In the genomic region with DNA sequence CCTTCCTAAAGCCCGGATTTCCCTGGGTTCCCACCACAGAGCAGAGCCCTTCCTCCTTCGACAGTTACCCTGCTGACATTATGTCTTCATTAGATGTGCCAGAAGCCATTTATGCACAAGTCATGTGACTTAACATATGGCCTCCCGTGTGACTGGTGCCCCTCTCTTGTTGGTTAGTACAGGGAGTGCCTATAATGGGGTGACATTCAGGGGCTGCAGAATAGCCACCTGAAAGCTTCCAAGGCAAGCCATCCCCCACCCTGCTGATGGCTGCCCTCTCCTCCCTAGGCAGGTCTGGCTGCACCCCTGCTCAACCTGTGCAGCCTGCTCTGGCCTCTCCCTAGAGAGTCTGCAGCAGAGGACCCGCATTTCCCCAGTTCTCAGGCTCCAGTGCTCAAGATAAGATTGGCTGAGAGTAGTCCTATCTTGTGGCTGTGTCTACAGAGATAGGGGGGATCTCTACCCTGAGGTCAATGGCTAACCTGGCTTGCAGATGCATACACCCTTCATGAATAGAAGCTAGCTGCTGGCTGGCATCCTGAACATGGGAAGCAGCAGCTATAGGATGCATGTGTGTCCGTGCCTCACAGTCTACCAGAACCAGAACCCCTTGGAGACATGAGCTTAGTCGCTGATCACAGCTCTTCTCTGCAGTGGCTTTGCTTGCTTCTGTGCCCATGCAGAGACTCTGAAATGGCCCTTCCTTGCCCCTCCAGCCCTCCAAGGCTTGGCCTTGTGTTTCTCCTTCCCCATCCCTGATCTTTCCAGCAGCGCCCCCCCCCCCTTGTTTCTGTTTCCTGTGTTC, we compare ENCODE assay signal across 8 mouse cellular contexts. TPM values are rescaled to one million over a fixed set of nuclear protein-coding genes. Genes with fewer than 3 reads are reported as not detected.
DNase-seq lines count a peak whose midpoint lies in the region; ATAC-seq and TF ChIP-seq lines count a peak whose summit lies in the region.

No protein-coding gene starts in this region.

- peak overlapping the region; percentile 99 for H3K4me3 ChIP-seq in gastrocnemius, adult 2 months
- no peak overlapping the region for H3K4me3 ChIP-seq in CH12.LX (replicated peaks in 1 of 3; ENCODE audit: low read depth in 2 of 3, low read length in 2 of 3, poor library complexity in 1 of 3)
- peak overlapping the region; percentile 53 for H3K4me3 ChIP-seq in forebrain, embryonic 15.5 days
- H3K4me3 ChIP-seq in liver, embryonic 16.5 days (ENCODE audit: low read depth, low read length), result no peak overlapping the region; the same call in 1 of the 2 replicates

- H3K9me3 ChIP-seq in CH12.LX (replicated peaks; ENCODE audit: low read length), result no peaks in the 10 kb centered on the region
- H3K9me3 ChIP-seq in forebrain, embryonic 15.5 days, result no peaks in the 10 kb centered on the region
- no peaks in the 10 kb centered on the region for H3K9me3 ChIP-seq in liver, embryonic 16.5 days (replicated peaks; ENCODE audit: control insufficient read depth, low read length)

- no peak overlapping the region for H3K4me2 ChIP-seq in CH12.LX (ENCODE audit: insufficient read depth, low read depth, poor library complexity, severe bottlenecking)
- H3K4me2 ChIP-seq in forebrain, embryonic 15.5 days (replicated peaks), result peak overlapping the region; percentile 88
- peak overlapping the region; percentile 62; the same call in 1 of the 2 replicates for H3K4me2 ChIP-seq in liver, embryonic 16.5 days (ENCODE audit: low read depth, low read length)

- H3K4me1 ChIP-seq in CH12.LX (ENCODE audit: control insufficient read depth in 1 of 2, insufficient read depth in 2 of 2), result peaks cover 0 to 12% of the 10 kb centered on the region in 2 experiments; a peak in 3 of 4 replicates
- H3K4me1 ChIP-seq in forebrain, embryonic 15.5 days, result peaks cover 31% of the 10 kb centered on the region
- H3K4me1 ChIP-seq in liver, embryonic 16.5 days (ENCODE audit: control insufficient read depth, low read depth, low read length), result peaks cover 17% of the 10 kb centered on the region

- H3K9ac ChIP-seq in CH12.LX (ENCODE audit: insufficient read depth, low read depth), result no peak overlapping the region
- no peak overlapping the region for H3K9ac ChIP-seq in forebrain, embryonic 15.5 days (replicated peaks)
- H3K9ac ChIP-seq in liver, embryonic 16.5 days (ENCODE audit: low read depth, low read length), result no peak overlapping the region

- peak overlapping the region; percentile 98 for H3K27ac ChIP-seq in gastrocnemius, adult 2 months
- H3K27ac ChIP-seq in CH12.LX (ENCODE audit: insufficient read depth, low read depth), result no peak overlapping the region
- H3K27ac ChIP-seq in forebrain, embryonic 15.5 days (replicated peaks), result no peak overlapping the region
- no peak overlapping the region for H3K27ac ChIP-seq in liver, embryonic 16.5 days (ENCODE audit: low read length)

- ATAC-seq in forebrain, embryonic 15.5 days (replicated peaks), result no peak
- ATAC-seq in liver, embryonic 16.5 days (ENCODE audit: low read depth), result no peak

- no peak for TF ChIP-seq CTCF in gastrocnemius, adult 2 months (IDR thresholded peaks at IDR 0.05)
- TF ChIP-seq CTCF in CH12.LX (conservative IDR thresholded peaks at IDR 0.05 in 1 of 2, IDR thresholded peaks at IDR 0.05 in 1 of 2; ENCODE audit: low read depth in 2 of 2, low read length in 2 of 2), result no peak

- no peak for TF ChIP-seq EP300 in CH12.LX (IDR thresholded peaks at IDR 0.05; ENCODE audit: low read length)

- intact Hi-C loops in gastrocnemius, adult 2 months (cut with DNase I), result loop anchor here (5.0 kb wide), 1 partner anchor 138 kb away; the partner anchor contains the start of gene Inpp5a
- intact Hi-C loops in gastrocnemius, postnatal 36 days (cut with DNase I), result no loop called here

- H3K79me2 ChIP-seq in CH12.LX (replicated peaks; ENCODE audit: control insufficient read depth, extremely low read depth, insufficient read depth, poor library complexity, severe bottlenecking), result no peaks in the 10 kb centered on the region

- no peaks in the 10 kb centered on the region for H3K36me3 ChIP-seq in CH12.LX (replicated peaks in 1 of 2; ENCODE audit: control insufficient read depth in 1 of 2, insufficient read depth in 1 of 2, low read length in 1 of 2)
- H3K36me3 ChIP-seq in forebrain, embryonic 15.5 days, result no peaks in the 10 kb centered on the region
- no peaks in the 10 kb centered on the region for H3K36me3 ChIP-seq in liver, embryonic 16.5 days (ENCODE audit: control insufficient read depth, insufficient read depth)

- dilution Hi-C loops in CH12.LX (cut with MboI; ENCODE audit: extremely low pct_ligation_motif_present, extremely low pct_unique_long_range_greater_than_20kb, low sequenced_read_pairs), result no loop called here

- 41% methylated on average over 7 of the region's 7 CpGs for WGBS in forebrain, embryonic 15.5 days
- WGBS in liver, embryonic 16.5 days (ENCODE audit: insufficient replicate concordance), result 25% methylated on average over 7 of the region's 7 CpGs

- no peak for TF ChIP-seq POLR2A in CH12.LX (IDR thresholded peaks at IDR 0.05; ENCODE audit: low read depth, low read length)

- in situ Hi-C loops in CH12.LX (cut with MboI; ENCODE audit: low pct_ligation_motif_present, low pct_unique_long_range_greater_than_20kb, low sequenced_read_pairs), result no loop called here

- TF ChIP-seq RAD21 in CH12.LX (IDR thresholded peaks at IDR 0.05; ENCODE audit: low read depth, low read length), result no peak

- DNase-seq in gastrocnemius, adult 2 months, result no peak
- no peak for DNase-seq in gastrocnemius, postnatal 36 days
- DNase-seq in CH12.LX (ENCODE audit: extremely low read depth), result no peak
- DNase-seq in urinary bladder, postnatal 10 days (ENCODE audit: low spot score), result no peak
- DNase-seq in layer of hippocampus, postnatal 14 days (ENCODE audit: low spot score in 2 of 2), result no peak
- DNase-seq in urinary bladder, postnatal 14 days (ENCODE audit: low spot score), result no peak

- peaks cover 97% of the 10 kb centered on the region for H3K27me3 ChIP-seq in CH12.LX (replicated peaks)
- peaks cover 7% of the 10 kb centered on the region; the same call in 1 of the 2 replicates for H3K27me3 ChIP-seq in forebrain, embryonic 15.5 days
- H3K27me3 ChIP-seq in liver, embryonic 16.5 days (ENCODE audit: control insufficient read depth, insufficient read depth, low read depth, low read length), result peaks cover 21% of the 10 kb centered on the region

TF ChIP-seq in CH12.LX, 34 proteins besides CTCF, POLR2A, EP300 and RAD21:
- TF ChIP-seq ZC3H11A (IDR thresholded peaks at IDR 0.05; ENCODE audit: low read depth, low read length) (no peak), BHLHE40 (IDR thresholded peaks at IDR 0.05; ENCODE audit: low read depth, low read length) (0 out of 2 replicates have a peak, but pooled peaks have one; percentile 23)

RNA-seq across cellular contexts. Expression of gene Pwwp2b, which starts 1.3 kb away (rescaled TPM):
- total RNA-seq in gastrocnemius, adult 2 months (2021), result 1 to 10 TPM; 3.0 to 7.4 TPM
- 1 to 10 TPM; 2.5 to 3.1 TPM for total RNA-seq in gastrocnemius, postnatal 36 days (2021)
- total RNA-seq in CH12.LX (2012; rRNA removed) (0.08 TPM in 1 of 2 replicates, not detected in the other), CH12.LX (2014; rRNA removed) (not detected in 2 replicates)
- not detected in 2 replicates for polyA plus RNA-seq in CH12.LX (2012; ENCODE audit: insufficient read length, low read depth)
- 5.1 and 5.9 TPM in 2 replicates for polyA plus RNA-seq in forebrain, embryonic 15.5 days (2015; fragmentation: Nextera tagmentation; extraction: Ambion mirVana)
- polyA plus RNA-seq in liver, embryonic 16.5 days (2015; fragmentation: Nextera tagmentation; extraction: Ambion mirVana), result 1.1 and 1.3 TPM in 2 replicates
- total RNA-seq in layer of hippocampus, postnatal 14 days (2021), result 10 to 100 TPM; 27.6 to 30.4 TPM

RNA-seq across cellular contexts. Expression of gene Stk32c, which starts 36.5 kb away (rescaled TPM):
- total RNA-seq in gastrocnemius, adult 2 months (2021), result under 1 TPM in 1 of 2 experiments, not detected in 1; 0.73 TPM
- total RNA-seq in gastrocnemius, postnatal 36 days (2021), result under 1 TPM; 0.10 to 0.38 TPM
- not detected in 2 replicates for total RNA-seq in CH12.LX (2012; rRNA removed)
- total RNA-seq in CH12.LX (2014; rRNA removed), result not detected in 2 replicates
- polyA plus RNA-seq in CH12.LX (2012; ENCODE audit: insufficient read length, low read depth), result not detected in 2 replicates
- 0.93 and 0.98 TPM in 2 replicates for polyA plus RNA-seq in forebrain, embryonic 15.5 days (2015; fragmentation: Nextera tagmentation; extraction: Ambion mirVana)
- not detected in 2 replicates for polyA plus RNA-seq in liver, embryonic 16.5 days (2015; fragmentation: Nextera tagmentation; extraction: Ambion mirVana)
- total RNA-seq in layer of hippocampus, postnatal 14 days (2021), result 10 to 100 TPM; 57.3 to 60.2 TPM

RNA-seq across cellular contexts. Expression of gene Lrrc27, which starts 36.8 kb away (rescaled TPM):
- total RNA-seq in gastrocnemius, adult 2 months (2021), result 1 to 10 TPM; 1.6 to 4.0 TPM
- 1 to 10 TPM; 2.5 to 3.6 TPM for total RNA-seq in gastrocnemius, postnatal 36 days (2021)
- total RNA-seq in CH12.LX (2012; rRNA removed) (0.21 TPM in 1 of 2 replicates, not detected in the other), CH12.LX (2014; rRNA removed) (not detected in 2 replicates)
- not detected in 2 replicates for polyA plus RNA-seq in CH12.LX (2012; ENCODE audit: insufficient read length, low read depth)
- polyA plus RNA-seq in forebrain, embryonic 15.5 days (2015; fragmentation: Nextera tagmentation; extraction: Ambion mirVana), result 2.8 and 4.7 TPM in 2 replicates
- polyA plus RNA-seq in liver, embryonic 16.5 days (2015; fragmentation: Nextera tagmentation; extraction: Ambion mirVana), result 0.35 and 0.68 TPM in 2 replicates
- 1 to 10 TPM; 5.8 to 7.6 TPM for total RNA-seq in layer of hippocampus, postnatal 14 days (2021)

Comparison
In these comparisons a context has a peak if more than half of its experiments do, and no peak if none do; other contexts are left out.
1. H3K4me3 ChIP-seq: peak in gastrocnemius, adult 2 months (single experiment) and forebrain, embryonic 15.5 days (single experiment); none in CH12.LX (0 of 3) and liver, embryonic 16.5 days (single experiment).
2. RNA of gene Stk32c, which starts 36.5 kb away (total RNA-seq): 57.3 to 60.2 TPM in layer of hippocampus, postnatal 14 days; 0.73 TPM in gastrocnemius, adult 2 months, 0.10 to 0.38 TPM in gastrocnemius, postnatal 36 days and not detected in CH12.LX; every median in the first group is over 10 times any median in the second.